Mouse (Mus musculus) inflammation-experienced regulatory T-cells, adult 6 months (primary cell): Measurements from ENCODE around the gene Dera. TPM values are rescaled to one million over a fixed set of nuclear protein-coding genes. Genes with fewer than 3 reads are reported as not detected.

Experiments used
- ATAC-seq: one replicate; pipeline ENCODE4 v1.8.0; 2017
- polyA plus RNA-seq, 3 experiments: library from polyadenylated mRNA; unstranded; fragments of 100-300 nt; shearing (Covaris generic); gene quantifications; one replicate each; pipeline ENCODE4 v1.2.1; 2017

Dera gene
- polyA plus RNA-seq, 3 experiments from 2014 or later: 77.2 to 126 (median 80.3) TPM

DNA sequence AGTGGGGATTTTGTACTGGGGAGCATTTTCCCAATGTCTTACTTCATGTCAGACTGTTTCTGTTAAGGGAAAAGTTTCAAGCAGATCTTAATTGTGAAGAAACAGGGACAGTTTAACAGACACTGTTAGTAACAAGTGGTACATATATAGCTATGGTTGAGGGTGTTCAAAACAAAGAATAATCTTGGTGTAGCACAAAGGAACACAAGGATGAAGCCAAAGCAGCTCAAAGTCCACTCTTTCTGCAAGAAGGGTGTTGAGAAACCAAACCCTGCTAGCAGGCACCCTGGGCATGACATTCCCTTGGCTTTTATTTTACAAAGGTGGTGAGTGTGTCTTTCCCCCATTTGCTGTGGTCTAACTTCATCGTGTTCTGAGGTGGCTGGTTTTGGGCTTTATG is 3.5 kb downstream of the Dera start:
- ATAC-seq: no peak

DNA sequence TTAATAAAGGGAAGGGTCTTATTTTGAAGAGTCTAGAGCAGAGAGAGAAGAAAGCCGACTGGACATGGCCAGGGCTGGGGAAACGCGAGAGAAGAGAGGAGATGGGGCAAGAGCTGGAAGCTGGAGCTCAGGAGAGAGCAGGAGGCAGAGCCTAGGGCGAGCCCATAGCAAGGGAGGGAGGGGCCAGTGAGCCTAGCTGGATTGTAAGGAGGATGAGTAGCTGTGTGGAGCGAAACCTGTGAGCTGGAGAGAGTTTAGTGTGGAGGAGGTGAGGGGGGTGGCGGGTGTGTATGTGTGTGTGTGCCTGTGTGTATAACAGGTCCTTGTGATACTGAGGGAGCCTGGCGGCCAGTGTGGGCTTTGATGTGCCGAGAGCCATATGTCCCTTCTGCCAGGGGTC is 5.3 kb downstream of the Dera start:
- no peak for ATAC-seq

DNA sequence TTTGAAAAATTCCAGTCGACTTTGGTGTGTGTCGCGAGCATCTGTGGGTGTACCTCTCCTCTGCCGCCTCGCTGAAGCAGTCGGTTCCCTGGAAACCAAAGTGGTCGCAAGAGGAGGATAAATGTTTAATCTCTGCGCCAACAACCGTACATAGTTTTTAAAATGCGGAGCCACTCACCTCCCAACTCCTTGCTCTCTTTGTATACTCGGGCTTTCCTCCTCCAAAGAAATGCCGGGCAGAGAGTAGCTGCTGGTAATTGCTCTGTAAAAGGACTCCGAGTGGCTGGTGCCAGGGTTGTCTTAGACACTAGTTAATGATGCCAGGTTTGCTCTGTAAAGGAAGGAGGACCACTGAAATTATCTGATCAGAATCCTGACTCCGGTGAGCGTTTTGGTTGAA is 6.6 kb downstream of the Dera start:
- no peak for ATAC-seq

DNA sequence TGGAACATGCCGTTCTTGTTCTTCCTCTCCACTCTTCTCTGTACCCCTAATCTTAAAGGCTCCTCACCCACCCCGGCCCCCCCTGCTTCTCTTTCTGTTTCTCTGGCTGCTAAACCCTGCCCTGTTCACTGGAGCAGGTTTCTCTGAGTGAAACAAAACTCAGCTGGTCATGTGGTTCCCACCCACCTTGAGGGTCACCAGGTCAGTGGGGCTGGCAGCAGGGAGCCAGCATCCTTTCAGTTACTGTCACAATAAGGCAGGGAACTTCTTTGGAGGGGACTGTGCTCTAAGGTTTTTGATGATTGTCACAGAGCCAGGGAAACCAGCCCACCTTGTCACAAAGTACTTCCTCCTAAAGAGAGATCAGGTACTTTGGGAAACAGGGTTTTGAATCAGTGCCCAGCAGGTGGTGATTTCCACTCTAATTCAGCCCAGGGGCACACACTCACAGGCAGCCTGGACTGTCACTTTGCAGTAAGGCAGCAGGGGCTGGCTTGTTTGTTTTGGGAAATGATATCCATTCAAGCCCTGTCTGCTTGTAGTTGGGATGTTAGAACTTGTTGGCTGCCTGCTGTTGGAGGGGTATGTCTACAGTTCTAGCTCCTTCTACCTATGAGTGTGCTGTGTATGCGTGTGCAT is 10.3 kb downstream of the Dera start:
- no peak for ATAC-seq

DNA sequence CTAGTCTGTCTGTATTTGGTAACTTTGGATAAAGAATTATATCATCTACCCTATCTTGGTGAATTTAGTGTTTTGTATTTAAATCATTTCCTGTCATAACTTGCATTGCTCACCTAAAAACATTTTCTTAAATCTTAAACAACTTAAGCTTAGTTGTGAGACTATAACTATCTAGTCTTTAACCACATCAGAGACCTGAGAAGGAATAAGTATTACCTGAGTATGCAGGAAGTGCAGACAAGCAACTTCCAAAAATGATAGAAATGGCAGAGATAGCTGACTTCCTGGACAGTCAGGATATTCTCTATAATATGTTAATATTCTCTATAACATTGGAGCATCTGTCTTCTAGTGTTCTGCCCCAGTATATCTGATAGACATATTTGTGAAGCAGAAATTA is 11.8 kb downstream of the Dera start:
- peak; percentile 65 for ATAC-seq

DNA sequence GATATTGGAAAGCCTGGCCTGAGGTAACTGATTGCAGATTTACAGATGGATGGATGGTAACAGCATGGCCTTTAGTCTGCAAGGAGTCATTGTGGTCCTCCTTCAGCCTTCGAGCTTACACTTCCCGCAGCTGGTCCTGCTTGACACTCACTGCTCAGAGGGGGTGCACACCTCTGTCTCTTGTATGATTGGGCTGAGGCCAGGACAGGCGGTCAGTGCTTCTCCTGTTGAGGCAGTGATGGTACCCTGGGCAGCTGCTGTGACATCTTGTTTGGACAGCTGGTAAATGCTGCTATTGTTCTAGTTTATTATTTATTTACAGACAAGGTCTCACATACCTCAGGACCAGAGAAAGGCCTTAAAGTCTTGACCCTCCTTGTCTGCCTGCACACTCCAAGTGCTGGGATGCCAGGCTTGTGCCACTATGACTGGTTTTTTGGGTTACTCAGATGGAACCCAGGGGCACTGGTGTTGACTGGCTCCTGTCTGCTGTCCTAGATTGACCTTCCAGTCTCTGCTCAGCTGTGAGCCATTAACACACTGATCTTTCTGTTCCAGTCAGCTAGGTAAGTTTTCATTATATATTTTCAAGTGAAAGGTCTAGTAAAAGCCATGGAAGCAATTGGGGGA is 17.4 kb downstream of the Dera start:
- ATAC-seq: no peak

DNA sequence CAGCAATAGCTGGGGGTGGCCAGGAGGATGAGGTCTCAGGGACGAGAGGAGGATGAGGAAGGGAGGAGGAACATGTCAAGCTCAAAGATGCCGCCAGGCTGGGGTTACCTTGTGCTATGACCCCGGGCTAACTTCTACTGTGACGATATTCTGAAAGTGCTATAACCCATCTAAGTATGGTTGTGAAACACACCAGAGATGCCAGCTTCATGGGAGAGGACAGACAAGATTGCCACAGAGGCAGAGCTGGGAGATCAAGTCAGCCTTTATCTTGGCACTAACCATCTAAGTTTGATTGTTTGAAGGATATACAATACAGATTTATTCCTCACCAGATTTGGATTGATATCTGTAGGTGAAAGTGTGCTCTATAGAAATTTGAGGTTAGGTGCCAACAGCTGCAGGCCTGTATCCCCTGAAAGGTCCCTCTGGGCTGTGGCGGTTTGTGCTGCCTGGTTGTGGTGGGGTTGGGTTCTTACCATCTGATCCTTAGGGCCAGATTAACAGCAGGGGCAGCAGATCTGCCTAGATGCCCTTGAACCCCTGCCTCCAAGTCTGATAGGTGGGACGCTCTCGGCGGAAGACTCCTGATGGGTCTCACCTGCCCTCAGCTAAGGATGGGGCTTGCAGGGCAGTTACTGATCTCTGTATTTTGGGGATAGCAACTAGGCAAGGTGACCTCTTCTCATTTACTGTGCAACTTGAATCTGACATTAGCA is 18.7 kb downstream of the Dera start:
- ATAC-seq: no peak

DNA sequence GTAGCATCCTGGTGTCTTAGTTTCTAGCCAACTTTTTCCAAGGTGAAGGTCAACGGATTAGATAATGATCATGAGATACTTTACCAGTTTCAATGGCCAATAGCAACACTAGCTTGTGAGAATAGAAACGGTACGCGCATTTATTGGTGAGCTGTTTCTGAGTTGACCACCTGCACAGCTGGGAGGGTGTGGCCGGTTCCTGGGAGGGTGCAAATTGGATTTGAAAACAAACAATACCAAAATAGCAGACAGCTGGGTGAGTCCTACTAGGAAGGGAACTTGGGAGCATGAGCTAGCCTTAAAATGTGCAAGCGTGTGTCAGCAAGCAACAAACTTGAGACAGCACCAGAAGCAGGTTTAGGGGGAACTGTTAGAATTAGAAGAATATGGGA is 19.3 kb downstream of the Dera start:
- no peak for ATAC-seq

DNA sequence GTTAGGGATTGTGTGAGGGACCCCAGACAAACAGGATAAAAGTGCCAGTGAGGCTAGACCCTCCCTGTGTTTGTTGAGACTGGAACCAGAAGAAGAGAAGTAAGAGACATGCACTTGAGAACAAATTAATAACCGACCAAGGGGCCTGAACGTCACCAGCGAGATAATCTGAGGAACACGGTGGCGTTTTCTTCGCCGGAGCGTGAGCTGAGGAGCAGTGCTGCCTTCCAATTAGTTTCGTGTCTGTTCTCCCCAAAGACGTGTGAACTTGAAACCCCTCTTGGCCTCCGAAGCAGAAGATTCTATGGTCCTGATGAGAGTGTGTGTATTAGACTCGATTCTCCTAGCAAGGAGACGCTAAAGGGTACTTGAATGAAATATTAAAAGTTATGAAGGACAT is 19.8 kb downstream of the Dera start:
- no peak for ATAC-seq

DNA sequence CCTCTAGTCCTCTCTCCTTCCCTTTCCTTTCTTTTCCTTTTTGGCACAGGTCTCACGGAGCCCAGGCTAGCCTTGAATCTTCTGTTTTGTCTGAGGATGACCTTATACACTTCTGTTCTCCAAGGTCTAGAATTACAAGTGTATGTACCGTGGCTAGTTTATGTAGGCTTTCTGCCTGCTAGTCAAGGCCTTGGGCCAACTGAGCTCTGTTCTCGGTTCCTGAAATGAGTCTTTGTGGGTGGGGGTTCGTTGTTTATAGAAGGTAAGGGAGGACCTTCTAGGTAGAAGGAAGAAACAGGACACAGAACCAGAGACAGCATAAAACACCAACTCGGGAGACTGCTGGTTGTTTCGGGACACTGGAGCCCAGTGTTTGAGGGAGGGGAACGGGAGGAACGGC is 20.8 kb downstream of the Dera start:
- no peak for ATAC-seq

DNA sequence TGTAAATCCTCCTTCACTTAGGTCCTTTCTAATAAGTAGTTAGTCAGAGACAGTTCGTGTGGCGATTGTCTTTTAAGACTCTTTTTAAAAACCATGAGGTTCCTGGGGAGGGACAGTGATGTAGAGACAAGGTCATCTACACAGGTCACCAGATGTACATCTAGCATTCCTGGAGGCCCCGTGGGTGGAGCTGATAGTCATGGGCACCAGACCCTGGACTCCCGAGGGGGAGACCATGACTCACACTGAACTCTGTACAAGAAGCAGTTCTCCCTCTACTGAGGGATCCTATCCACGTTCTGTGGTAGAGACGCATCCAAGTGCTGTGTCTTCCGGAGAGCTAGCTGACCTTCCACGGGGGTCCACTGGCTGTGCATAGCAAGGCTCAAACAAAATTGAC is 22.6 kb downstream of the Dera start:
- no peak for ATAC-seq

DNA sequence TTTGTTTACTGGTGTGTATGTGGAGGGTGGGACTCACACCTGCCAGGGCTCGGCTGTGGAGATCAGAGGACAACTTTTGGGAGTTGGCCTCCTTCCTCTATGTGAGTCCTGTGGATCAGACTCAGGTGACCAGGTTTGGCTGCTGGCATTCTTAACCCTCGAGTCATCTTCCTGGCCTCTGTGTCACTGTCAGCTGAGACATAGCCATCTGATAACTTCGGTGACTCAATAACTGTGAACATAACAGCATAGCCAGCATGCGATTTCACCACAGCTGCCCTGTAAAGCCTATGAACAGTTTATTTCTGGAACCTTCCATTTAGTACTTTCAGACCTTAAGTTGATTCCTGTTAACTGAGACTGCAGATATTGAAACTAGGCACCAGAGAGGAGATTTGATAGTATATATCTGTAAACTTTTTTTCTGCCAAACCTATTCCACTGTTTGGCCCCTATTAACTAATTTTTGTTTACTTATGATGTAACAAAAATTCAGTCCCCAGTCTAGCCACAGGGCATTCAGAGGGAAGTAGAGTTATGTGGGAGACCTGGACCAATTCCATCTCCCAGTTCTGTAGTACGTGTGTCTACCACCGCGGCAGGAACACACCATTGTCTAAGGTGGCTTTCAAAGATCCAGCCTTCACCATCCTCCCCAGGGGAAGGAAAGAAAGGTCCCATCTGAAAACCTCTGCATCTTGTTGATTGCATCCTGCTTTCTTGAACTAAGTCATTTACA is 29.7 kb downstream of the Dera start:
- ATAC-seq: no peak

DNA sequence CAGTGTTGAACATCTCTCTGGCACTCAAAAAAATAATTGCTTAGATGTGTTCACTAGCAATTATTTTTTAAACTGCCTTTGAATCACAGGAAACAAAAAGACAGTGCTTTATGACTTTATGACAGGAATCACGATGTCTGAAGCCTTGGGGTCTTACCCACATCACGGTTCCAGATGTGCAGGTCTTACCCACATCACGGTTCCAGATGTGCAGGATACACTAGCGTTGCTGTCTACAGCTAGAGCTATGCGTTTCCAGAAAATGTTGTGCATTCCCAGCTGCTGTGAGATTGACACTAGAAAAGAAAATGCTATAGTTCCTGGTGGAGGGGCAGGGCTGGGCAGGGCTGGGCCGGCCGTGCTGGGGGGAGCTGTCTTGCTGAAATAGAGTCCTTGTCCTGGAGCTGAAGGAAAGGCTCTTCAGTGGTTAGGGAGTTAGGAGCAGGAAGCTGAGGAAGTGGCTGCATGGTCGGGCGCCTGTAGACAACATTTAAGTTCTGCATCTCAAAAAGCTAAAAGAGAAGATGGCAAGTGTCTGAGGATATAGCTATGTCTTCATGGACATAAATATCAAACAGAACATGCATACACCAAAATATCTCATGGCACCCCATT is 34.7 kb downstream of the Dera start:
- no peak for ATAC-seq

DNA sequence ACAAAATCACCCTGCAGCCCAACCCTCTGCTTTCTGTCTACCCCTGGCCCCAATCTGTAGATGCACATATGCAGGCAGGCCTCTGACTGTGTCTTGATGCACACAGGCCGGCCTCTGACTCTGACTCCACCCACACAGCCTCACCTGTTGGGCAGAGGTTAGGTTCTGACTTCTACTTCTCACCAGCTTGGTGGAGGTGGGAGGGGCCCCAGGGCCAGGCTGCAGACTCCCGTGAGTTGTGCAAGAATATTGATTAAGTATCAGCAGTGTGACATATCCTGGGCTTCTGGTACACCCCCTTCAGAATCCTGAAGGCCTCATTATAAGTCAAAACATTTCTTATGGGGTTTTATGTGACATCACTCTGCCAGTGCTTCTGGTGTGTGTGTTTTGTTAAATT is 35.3 kb downstream of the Dera start:
- ATAC-seq: no peak

DNA sequence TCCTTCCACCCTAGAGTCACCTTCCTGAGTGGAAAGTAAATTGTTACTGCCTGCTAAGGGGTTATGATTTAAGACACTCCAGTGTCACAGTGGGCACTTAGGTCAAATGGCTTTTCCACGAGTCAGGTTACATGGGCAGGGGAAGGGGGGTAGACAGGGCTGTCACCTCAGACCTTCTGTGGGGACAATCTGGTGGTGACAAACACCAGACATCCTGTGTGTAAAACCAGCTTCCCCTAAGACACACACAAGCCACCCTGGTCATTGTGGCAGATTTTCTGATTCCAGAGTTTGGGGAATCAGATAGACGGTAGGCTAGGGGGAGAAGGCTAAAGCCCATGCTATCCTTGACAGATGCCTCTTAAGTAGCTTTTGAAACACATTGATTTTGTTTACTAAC is 41.1 kb downstream of the Dera start:
- no peak for ATAC-seq

DNA sequence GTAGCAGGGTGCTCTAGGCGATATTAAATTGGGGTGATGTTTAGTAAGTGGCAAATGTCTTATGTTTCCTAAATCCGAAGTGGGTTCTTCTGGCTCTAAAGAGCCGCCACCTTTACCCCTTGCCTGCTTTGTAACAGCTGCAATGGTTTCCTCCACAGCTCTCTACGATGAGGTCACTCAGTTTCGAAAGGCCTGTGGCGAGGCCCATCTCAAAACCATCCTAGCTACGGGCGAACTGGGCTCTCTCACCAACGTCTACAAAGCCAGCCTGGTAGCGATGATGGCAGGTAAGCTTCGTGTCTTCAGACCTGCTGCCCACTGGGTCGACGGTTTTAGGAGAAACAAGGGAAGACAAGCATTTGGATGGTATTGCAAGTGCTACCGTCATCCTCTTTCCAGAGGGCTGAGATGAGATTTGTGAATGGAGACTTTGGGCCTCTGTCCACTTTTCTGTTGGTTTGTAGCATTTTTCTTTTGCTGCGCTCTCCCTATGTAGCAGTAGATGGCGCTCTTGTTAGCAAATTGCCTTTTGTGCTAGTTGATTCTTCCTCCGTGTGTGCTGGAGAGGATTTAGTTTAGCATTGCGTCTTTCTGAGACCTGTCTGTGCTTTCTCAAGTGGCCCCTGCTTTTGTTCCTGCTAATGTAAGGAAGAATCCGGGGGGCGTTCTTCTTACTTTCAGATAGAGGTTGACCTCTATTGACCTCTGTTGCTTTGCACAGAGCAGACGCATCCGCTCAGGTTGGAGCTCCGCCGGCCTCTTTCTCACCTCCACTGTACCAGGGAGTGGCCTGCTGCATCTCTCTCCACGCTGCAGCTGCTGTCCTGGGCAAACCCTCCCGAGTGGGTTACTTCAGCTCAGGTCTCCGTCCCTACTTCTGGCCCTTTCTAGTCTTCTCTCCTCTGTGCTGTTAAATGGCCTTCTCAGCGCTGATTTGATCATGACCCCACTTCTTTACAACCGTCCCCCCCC is 42.5 kb downstream of the Dera start:
- no peak for ATAC-seq

DNA sequence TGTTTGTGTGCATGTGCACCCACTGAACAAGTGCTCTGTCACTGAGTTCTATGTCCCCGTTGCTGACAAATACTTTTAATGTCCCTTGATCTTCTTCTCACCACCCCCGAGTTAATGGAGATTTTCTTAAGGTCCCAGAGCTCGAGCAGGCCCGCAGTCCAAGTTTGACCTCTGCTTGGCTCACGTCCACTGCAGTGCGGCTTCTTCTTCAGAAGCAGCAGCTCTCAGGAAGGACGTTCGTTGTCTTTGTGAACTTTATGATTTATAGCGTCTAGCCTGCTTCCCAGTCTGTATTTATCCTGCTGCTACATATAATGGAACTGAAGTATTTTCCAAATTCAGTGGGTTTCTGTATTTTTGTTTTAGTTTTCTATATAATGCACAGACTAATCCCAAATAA is 44.9 kb downstream of the Dera start:
- ATAC-seq: no peak

DNA sequence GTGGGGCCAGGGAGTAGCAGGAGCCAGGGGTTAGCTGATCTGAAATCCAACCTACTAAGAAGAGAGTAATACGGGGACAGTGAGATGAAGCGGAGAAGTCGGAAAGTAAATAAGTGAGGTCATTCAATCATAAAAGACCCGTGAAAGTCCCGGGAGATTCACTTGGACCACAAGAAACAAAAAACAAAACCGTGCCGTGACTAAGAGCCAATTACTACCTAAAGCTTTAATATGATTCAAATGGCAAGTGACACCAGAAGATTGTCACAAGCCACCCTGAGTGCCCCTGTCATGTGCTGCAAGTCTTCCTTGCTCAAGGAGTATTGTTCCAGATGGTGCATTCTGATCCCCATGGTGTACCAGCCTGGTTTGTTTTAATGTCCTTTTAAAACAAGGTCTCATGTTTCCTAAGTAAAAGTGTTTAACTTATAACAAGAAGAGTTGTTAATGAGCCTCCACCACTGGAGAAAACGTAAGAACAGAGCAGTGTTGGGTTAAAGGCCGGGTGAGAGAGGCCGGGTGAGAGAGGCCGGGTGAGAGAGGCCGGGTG is 49.2 kb downstream of the Dera start:
- ATAC-seq: no peak

DNA sequence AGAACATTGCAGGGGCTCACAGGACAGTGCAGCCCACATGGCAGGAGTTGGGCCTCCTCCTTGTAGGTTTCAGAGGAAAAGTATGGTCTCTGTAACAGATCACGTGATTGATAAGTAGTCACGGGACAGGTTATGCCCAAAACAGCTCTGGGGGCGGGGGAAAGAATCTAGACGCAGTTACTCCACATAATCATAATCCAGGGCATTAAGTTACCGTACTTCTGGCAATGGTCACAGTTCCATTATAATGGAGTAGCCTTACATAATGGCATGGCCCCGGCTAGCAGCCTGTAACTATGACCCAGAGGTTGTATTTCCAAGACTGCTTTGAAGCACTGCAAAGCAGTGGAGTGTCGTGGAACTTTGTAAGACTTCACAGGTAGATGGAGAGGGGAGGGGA is 49.8 kb downstream of the Dera start:
- ATAC-seq: no peak

DNA sequence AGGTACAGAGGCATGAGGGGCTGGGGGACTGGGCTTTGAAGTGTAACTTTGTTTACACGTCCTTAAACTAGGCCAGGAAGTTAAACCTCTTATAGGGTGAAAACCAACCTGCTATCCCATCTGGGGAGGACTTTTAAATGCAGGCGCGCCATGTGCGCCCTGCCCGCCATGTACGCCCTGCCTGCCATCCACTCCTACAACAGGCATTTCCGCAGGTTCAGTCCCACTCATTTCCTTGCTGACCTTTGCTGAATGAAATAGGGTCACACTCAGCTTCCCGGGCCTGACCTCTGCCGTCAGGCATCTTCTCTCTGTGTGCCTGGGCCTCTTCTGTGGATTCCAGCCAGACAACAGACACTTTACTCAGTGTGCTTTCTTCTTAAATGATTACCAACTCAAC is 50.3 kb downstream of the Dera start:
- no peak for ATAC-seq

DNA sequence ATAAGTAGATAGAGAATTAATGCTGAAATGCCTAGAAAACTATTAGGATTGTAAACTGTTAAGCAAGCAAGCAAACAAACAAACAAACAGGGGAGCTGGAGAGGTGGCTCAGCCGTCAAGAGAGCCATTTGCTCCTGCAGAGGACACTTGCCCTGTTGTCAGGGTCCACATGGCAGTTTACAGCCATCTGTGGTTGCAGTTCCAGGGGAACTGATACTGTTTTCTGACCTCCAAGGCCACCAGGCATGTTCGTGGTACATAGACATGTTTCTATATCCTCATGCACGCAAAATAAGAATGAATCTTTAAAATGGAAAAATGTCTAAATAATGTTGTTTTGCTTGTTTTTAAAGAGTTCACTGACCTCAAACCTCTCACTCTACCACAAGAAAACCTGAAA is 52.0 kb downstream of the Dera start:
- no peak for ATAC-seq

DNA sequence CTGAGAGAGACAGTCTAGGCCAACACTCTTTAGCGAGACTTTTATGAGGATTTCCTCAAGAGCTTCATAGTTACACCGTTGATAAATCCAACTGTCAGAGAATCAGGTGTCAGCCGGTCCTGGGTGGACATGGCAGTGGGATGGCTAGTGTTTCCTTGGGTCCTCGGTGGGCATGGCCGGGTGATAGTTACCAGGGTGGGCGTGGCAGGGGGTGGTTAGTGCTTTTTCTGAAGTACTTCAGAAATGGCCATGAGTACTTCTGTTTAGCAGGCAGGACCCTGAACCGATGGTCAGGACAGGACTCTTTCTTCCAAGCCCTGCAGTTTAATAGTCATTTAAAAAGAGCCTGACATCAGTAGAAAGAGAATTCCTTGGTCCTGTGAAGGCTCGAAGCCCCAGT is 52.5 kb downstream of the Dera start:
- no peak for ATAC-seq
